ENCODE assay signal across 8 mouse cellular contexts in genomic region chr1:178405951-178406711, GRCm38 (mm10). TPM values are rescaled to one million over a fixed set of nuclear protein-coding genes. Genes with fewer than 3 reads are reported as not detected.
DNase-seq lines count a peak whose midpoint lies in the region; ATAC-seq and TF ChIP-seq lines count a peak whose summit lies in the region.

TSS of gene Efcab2 (plus strand) at chr1:178406085.

- ATAC-seq in Patski, result peak; percentile 94
- ATAC-seq in hindbrain, embryonic 14.5 days (ENCODE audit: low FRiP score), result peak; percentile 96

- no peaks in the 10 kb centered on the region for H3K9me3 ChIP-seq in hindbrain, embryonic 14.5 days (ENCODE audit: control insufficient read depth, low read length)

- CTCF ChIA-PET in Patski (lab: Charles Lee), result no interaction called here

- peak; percentile 72 for TF ChIP-seq CTCF in Patski (IDR thresholded peaks at IDR 0.05)

- peak within 1 kb of the TSS; percentile 100 for H3K27ac ChIP-seq in hindbrain, embryonic 14.5 days

- peak; percentile 46 for DNase-seq in Patski (ENCODE audit: low read depth, low spot score)
- peak; percentile 93 to 95 for DNase-seq in cerebellum, postnatal 14 days
- peak; percentile 75 to 78 for DNase-seq in frontal cortex, postnatal 14 days (ENCODE audit: low spot score in 2 of 2)
- peak; percentile 87 for DNase-seq in hindbrain, embryonic 14.5 days (ENCODE audit: low spot score)
- DNase-seq in layer of hippocampus, postnatal 36 days, result peak; percentile 85 to 87
- peak; percentile 93 for DNase-seq in lung, postnatal 36 days
- DNase-seq in retina, postnatal 1 day, result peak; percentile 97
- peak; percentile 88 for DNase-seq in urinary bladder, adult 18-20 months (ENCODE audit: low spot score in 2 of 2)

- no peaks in the 10 kb centered on the region for H3K27me3 ChIP-seq in Patski
- no peaks in the 10 kb centered on the region for H3K27me3 ChIP-seq in hindbrain, embryonic 14.5 days (ENCODE audit: control insufficient read depth, insufficient read depth, low read length)

- peak within 1 kb of the TSS; percentile 83 for H3K4me3 ChIP-seq in hindbrain, embryonic 14.5 days (replicated peaks; ENCODE audit: low read length)

- peak within 1 kb of the TSS; percentile 70 for H3K4me2 ChIP-seq in hindbrain, embryonic 14.5 days (replicated peaks)

- H3K9ac ChIP-seq in hindbrain, embryonic 14.5 days, result peak within 1 kb of the TSS; percentile 99

- in situ Hi-C loops in Patski (cut with MboI; ENCODE audit: low pct_unique_long_range_greater_than_20kb), result loop anchor here (5.0 kb wide), 1 partner anchor 84 kb away; no protein-coding TSS in a partner anchor

- POLR2A ChIA-PET in Patski (lab: Charles Lee), result interaction anchor here (0.9 to 2.1 kb wide), 4 partner anchors 12 to 78 kb away, joined by 3 to 6 read pairs (median 3); partner anchors contain the start of gene Hnrnpu

- no peaks in the 10 kb centered on the region for H3K4me1 ChIP-seq in hindbrain, embryonic 14.5 days (replicated peaks; ENCODE audit: control insufficient read depth, insufficient read depth, low read length)

- WGBS in hindbrain, embryonic 14.5 days, result under 1% methylated on average over 53 of the region's 70 CpGs

- H3K36me3 ChIP-seq in hindbrain, embryonic 14.5 days (replicated peaks; ENCODE audit: control insufficient read depth, insufficient read depth), result no peaks in the 10 kb centered on the region

RNA-seq across cellular contexts. Expression of gene Efcab2, which starts in this region (rescaled TPM):
- 3.7 TPM for polyA plus RNA-seq in Patski (2021)
- polyA plus RNA-seq in hindbrain, embryonic 14.5 days (2014; fragmentation: Nextera tagmentation; extraction: Ambion mirVana), result 8.8 and 11.2 TPM in 2 replicates
- total RNA-seq in layer of hippocampus, postnatal 36 days (2021), result 10 to 100 TPM in 1 of 2 experiments, 1 to 10 TPM in 1; 8.7 to 10.2 TPM

Comparison
In these comparisons a context has a peak if more than half of its experiments do, and no peak if none do; other contexts are left out.
1. Peak in every context shown above with its lines: DNase-seq, ATAC-seq, H3K4me3 ChIP-seq and H3K27ac ChIP-seq.
2. DNase-seq: peak in every context shown above with its lines; median percentile 97 in retina, postnatal 1 day; 94 in cerebellum, postnatal 14 days; 93 in lung, postnatal 36 days; 88 in urinary bladder, adult 18-20 months; 87 in hindbrain, embryonic 14.5 days; 86 in layer of hippocampus, postnatal 36 days; 76 in frontal cortex, postnatal 14 days; 46 in Patski.